Mouse (Mus musculus): ENCODE results near the gene Nme4. TPM values are rescaled to one million over a fixed set of nuclear protein-coding genes. Genes with fewer than 3 reads are reported as not detected.
A peak's percentile ranks its signal among the peaks of the same experiment; 100 is the strongest.
"Not testable (repeated sequence)": the region's sequence is repeated elsewhere in the genome, so short reads cannot be mapped to it uniquely, and the experiment has no call there.

The Nme4 gene
- total RNA-seq, 2 experiments from 2014 or later = 3.8 to 5.8 TPM

DNA sequence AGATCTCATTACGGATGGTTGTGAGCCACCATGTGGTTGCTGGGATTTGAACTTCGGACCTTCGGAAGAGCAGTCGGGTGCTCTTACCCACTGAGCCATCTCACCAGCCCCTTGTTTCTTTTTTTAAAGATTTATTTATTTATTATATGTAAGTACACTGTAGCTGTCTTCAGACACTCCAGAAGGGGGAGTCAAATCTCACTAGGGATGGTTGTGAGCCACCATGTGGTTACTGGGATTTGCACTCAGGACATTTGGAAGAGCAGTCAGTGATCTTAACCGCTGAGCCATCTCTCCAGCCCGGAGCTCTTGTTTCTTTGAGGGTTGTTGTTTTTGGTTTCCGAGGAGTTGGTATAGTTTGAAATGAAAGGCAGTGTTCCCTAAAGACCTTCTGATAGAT, 19.1 kb upstream of the Nme4 start:
- not testable (repeated sequence) for DNase-seq (ENCODE audit: low spot score in 2 of 2)

DNA sequence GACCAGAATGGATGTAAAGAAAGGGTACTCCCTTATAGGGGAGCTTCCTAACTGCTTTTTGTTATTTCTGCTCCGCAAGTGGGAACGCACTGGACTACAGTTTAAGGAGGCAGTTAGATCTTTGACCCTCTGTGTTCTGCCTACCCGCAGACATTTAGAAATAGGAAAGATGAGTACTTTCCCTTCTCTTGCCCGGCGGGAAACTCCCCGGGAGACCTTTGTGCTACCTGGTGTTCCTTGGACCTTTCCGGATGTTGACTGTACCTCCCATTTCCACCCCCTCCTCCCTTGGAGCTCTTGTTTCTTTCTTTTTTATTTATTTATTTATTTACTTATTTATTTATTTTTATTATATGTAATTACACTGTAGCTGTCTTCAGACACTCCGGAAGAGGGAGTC, 18.7 kb upstream of the Nme4 start:
- no peak for DNase-seq (ENCODE audit: low spot score in 2 of 2)

DNA sequence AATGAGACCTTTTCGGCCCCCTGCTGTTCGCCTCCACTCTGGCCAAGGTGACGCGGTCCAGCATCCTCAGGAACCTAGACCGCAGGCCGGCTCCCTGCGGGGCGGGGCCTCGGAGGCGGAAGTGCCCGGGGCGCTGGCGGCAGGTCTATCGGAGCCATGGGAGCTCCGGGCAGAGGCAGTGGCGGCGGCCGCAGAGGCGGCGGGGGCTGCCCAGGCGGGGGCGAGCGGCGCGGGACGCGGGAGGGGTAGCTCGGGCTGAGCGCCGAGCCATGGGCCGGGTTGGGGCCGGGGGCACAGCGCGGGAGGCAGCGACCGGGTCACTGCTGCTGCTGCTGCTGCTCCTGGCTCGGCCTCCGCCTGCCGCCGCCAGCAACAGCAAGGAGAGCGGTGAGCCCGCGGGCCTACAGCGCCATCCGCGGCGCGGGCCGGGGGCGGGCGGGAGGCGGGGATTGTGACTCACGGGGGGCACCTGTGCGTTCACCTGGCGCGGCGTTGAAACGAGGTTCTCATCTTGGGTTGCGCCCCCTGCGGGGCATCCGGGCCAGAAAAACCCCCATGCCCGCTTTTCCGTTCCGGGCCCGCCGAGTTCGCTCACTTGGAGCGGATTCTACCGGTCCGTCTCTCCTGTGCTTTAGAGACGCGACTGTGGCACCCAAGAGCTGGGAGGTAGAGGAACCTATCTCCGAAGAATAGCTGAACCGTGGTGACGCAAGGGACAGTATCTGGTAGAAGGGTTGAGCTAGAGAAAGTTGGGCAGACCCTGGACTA, 18.0 kb upstream of the Nme4 start, which contains the start of gene Tmem8:
TSS of gene Tmem8 (plus strand) at position 119 of the 768 bp plus-strand sequence.
- peak; percentile 51 to 68 for DNase-seq (ENCODE audit: low spot score in 2 of 2)

DNA sequence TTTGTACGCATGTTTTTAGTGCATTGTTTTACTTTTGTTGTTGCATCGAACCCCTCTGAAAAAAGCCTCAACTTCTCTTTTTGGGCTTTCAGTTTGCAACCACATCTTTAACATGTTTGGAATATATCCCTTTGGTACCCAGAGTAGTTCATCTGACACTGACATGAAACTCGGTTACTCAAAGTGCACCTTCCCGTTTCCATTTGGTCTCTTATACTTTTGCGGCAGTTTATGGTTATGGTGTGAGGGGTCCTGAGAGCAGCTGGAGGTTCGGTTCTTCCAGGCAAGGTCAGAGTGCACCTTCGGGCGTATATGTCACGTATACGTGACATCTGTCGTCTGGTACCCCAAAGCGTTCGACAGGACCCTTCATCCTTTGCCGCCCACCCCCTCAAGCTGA, 17.3 kb upstream of the Nme4 start:
- DNase-seq (ENCODE audit: low spot score in 2 of 2) = no peak

DNA sequence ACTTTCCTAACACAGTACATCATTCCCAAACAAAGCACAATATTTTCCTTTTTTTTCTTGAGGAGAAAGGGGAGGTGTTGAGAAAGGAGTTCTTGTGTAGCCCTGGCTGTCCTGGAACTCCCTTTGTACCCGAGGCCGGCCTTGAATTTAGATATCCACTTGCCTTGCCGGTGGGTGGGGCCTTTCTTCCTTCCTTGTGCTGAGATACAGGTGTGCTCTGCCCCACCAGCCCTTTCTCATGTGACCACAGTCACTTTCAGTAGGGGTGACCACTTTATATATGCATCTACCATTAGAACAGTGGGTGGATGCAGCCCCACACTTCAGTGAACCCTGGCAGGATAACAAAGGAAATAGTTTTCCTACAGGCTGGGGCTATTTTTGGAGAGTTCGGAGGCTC, 16.3 kb upstream of the Nme4 start:
- no peak for DNase-seq (ENCODE audit: low spot score in 2 of 2)

DNA sequence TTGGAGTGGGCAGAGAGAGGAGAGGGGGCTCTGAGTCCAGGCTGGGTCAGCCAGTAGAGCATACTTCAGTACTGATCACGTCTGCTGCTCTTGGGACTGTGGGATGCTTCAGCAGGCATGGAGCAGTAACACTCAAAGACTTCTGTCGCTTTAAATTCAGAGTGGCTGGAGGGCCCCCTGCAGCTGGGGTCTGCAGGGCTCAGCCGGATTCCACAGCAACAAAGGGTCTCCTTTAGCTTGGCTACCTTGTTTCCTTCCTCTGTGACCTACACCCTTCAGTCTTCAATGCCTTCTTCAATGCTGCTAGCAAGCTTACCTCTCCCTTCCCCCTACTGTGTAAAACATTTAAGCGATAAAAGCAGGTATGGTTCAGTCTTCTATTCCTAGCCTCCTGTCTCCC, 15.6 kb upstream of the Nme4 start:
- no peak for DNase-seq (ENCODE audit: low spot score in 2 of 2)

DNA sequence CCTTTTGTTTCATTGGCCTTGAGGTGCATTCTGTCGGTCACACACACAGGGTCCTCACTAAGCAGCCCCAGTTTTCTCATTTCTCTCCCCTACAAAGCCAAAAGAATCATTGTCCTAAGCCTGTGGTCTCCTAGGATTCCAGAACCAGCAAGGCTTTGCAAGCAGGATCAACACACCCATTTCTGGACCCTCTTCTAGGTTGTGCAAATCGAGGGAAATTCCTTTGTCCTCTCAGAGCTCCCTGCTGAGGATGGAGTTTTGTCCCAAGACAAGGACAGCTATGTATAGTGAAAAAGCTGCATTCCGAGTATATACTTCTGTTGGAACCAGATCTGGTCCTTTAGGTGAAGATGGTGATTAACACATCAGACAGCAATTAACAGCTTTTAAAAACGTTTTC, 14.8 kb upstream of the Nme4 start:
- DNase-seq (ENCODE audit: low spot score in 2 of 2) = no peak

DNA sequence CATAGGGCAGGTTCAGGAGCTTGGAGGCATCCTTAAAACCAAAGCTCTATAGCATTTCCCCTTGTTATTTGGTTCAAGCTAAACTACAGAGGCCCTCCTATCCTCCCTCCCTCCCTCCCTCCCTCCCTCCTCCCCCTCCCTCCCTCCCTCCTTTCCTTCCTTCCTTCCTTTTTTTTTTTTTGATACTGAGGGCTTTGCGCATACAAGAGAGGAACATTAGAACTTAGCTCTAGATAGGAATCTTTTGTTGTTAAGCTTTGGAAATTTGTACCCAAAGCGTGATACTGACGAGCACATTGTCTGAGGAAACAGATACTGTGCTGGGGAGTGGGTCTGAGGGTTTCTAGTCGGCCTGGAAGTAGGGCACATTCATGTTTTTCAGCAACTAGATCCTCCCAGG, 10.2 kb upstream of the Nme4 start:
- no peak for DNase-seq (ENCODE audit: low spot score in 2 of 2)

DNA sequence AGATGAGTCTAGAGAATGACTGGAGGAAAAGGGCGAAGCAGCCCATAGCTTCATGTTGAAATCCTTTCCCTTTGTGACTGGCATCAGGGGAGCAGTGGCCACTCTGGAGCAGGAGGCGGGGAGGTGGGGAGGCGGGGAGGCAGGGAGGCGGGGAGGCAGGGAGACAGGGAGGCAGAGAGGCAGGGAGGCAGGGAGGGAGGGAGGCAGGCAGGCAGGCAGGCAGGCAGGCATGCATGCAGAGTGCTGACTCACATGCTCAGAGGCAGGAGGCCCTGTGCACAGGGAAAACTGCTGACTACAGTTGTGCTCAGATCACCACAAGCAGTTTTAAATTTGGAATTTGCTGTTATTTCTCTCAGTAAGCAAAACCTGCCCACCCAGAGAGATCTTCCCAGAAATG, 6.1 kb upstream of the Nme4 start:
- no peak for DNase-seq (ENCODE audit: low spot score in 2 of 2)

DNA sequence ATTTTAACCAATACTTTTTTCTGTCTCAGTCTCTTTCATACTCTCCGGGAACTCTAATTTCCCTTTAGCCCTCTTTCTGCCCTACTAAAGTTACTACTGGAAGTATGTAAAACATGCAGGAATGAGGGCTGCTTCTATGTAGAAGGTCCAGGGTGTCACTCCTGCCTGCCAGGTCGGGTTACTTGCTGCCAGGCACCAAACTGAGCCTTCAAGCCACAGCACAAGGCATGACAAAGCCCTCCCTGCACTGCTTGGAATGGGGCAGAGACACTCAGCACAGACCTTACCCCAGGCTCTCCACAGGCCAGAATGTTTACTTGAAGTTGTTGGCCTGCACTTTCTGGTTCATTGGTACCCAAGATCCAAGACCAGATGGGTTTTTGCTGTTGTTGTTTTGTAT, 4.8 kb upstream of the Nme4 start:
- no peak for DNase-seq (ENCODE audit: low spot score in 2 of 2)

DNA sequence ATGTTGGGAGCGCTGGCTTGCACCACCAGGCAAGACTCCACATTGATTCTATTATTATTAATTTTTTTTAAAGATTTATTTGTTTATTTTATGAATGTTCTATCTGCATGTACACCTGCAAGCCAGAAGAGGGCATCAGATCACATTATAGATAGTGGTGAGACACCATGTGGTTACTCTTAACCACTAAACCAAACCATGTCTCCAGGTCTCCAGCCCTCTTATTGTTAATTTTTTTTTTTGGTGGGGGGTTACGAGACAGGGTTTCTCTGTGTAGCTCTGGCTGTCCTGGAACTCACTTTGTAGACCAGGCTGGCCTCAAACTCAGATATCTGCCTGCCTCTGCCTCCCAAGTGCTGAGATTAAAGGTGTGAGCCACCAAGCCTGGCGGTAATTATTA, 3.9 kb upstream of the Nme4 start:
- DNase-seq (ENCODE audit: low spot score in 2 of 2) = not testable (repeated sequence)

DNA sequence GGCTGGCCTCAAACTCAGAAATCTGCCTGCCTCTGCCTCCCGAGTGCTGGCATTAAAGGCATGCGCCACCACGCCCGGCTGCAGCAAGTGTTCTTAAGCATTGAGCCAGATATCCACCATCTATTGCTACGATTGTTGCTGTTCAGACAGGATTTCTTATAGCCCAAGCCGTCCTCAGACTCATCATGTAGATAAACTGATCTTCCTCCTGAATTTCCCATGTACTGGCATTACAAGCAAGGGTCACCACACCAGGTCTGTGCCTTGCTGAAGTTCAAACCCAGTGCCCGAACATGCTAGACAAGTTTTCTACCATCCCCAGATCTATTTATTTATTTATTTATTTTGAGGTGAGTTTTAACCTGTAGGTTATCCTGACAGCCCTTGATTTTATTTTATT, 3.1 kb upstream of the Nme4 start:
- DNase-seq (ENCODE audit: low spot score in 2 of 2) = no peak

DNA sequence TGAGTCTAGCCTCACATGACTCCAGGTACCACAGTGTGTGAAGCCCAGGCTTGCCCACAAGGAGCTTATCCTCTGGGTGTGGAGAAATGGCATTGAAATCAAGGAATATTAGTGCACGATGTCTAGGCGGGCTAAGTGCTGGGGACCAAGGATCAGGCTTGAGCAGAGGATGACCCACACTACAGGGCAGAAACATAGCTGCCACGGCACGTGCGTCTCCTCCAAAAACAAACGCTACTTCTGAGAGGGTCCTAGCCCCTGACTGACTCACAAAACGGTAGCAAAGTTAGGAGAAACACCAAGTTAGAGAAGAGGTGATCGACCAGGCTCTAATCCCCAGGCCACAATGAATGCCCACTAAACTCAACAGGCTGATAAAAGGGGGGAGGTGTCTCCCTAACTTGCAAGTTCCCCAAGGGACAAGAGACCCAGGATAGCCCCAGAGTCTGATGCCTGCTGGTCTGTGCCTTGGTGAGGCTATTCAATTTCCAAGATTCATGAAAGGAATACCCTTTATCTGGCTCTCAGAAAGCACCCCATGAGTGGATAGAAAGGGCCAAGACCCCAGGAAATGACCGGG, 781 bp downstream of the Nme4 start:
- no peak for DNase-seq (ENCODE audit: low spot score in 2 of 2)

DNA sequence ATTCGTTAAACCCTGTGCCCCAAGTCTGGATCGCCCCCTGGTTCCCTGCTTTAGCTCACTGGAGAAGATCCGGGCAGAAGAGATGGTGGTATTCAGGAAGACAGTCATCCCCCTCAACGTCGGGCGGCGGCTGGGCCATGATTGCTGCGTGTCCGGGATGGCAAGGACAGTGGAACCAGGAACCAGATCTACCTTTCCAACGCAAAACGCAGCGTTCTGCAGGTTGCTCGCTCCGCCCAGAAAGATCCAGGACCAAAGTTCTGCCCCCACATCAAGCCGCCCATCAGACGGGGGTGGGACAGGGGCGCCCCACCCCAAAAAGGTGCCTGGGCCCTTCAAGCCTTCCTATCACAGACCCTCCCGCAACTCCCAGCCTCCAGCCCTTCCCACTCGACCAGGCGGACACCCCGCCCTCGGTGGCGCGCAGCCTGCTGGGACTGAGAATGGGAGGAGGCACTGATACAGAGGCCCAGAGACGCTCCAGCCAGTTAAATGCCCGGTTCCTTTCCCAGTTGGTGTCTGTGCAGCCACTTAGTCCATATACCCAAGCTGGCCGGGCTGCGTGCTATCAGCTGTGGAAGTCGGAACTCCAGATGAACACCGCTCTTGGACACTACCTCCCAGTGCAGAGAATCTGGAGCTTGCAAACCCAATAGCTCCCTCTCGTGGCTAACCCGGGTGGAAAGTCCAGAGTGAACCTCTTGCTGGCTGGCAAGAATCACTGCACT, 5.3 kb downstream of the Nme4 start, which contains the start of gene Decr2:
TSS of gene Decr2 (minus strand) at position 433 of the 728 bp plus-strand sequence.
- DNase-seq (ENCODE audit: low spot score in 2 of 2) = peak; percentile 80 to 93

DNA sequence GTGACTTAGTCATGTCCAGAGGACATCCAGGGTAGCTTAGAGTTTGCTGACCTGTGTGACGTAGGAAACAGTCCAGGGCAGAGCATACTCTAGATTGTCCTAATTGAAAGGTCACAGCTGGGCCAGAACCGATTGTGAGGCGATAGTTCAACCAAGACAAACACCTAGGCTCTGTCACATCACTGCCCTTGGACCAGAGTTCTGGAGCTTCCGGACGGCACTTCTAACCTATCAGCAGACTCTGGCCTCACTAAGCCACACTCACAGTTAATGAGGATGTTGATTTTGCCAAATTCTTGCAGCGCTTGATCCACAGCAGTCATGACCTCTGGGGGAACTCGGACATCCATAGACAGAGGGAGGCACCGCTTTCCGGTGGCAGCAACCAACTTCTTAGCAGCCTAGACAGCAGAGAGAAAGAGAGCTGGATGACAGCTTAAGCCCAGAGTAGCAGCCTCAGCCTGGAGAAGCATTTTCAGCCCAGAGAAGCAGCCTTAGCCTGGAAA, 8.3 kb downstream of the Nme4 start:
- DNase-seq (ENCODE audit: low spot score in 2 of 2) = no peak

DNA sequence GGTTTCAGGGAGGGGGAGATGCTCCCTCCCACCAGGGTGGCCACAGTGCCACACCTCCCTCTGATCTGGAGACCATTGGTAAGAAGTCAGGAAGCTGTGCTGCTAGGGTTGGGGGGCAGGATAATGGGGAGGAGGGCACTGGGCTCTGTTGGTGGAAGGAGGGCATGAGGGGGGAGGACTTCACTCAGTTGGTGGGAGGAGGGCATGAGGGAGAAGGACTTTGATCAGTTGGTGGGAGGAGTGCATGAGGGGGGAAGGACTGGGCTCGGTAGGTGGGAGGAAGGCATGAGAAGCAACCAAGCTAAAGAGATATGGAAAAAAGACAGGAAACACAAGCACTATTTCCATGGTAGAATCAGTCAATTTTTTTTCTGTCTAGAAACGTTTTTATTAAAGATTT, 14.5 kb downstream of the Nme4 start:
- DNase-seq (ENCODE audit: low spot score in 2 of 2) = no peak

DNA sequence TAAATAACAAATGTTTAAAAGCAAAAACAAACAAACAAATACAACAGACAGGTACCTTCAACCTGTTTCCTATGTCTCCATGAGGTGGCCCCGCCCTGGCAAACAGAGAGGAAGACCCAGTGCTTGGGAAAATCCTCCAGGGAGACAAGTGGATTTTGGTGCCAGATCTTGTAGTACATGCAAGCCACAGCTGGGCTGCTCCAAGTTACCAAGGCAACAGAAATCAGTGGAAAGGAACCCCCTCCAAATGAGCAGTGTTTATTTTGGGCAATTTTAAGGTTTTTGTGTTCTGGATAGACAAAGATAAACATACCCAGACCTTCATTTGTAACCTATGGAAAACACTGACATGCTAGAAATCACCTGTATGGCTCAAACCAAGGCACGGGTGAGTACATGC, 16.6 kb downstream of the Nme4 start:
- peak in 1 of 2 experiments; percentile 57 for DNase-seq (ENCODE audit: low spot score in 2 of 2)

DNA sequence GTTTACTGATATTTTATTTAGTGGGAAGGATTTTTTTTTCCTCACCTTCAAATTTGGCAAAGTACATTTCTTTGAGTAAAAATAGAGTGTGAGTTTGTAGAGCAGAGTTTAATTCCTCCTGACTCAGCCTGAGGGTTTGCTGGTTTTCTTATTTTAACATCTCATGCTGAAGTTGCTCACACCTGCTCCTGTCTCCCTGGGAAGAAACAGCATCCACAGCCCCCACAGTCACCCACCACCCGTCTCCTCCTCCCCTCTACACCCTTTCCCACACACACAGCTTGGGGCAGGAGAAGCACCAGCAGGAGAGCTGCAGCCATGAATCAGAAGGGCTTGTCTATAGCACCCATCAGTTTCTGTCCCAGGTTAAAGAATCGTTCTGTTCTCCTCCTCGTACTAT, 20.2 kb downstream of the Nme4 start:
- DNase-seq (ENCODE audit: low spot score in 2 of 2) = peak in 1 of 2 experiments; percentile 25

DNA sequence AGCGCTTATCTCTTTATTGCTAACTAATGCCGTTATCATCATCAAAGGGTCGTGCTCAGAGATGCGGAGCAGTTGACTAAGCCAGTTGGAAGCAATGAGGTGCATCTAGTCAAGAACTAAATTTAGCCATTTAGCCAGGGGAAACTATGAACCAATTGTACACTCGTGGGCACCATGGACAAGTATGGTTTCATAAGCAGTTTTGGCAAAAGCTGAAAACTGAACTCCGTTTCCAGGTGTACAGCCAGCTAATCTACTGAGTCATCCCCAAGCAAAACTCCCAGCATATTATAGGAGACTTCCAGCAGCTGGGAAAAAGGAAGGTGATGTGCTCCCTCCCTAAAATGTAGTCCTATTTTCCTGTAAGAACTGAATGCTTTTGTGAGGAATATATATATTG, 25.3 kb downstream of the Nme4 start:
- no peak for DNase-seq (ENCODE audit: low spot score in 2 of 2)

DNA sequence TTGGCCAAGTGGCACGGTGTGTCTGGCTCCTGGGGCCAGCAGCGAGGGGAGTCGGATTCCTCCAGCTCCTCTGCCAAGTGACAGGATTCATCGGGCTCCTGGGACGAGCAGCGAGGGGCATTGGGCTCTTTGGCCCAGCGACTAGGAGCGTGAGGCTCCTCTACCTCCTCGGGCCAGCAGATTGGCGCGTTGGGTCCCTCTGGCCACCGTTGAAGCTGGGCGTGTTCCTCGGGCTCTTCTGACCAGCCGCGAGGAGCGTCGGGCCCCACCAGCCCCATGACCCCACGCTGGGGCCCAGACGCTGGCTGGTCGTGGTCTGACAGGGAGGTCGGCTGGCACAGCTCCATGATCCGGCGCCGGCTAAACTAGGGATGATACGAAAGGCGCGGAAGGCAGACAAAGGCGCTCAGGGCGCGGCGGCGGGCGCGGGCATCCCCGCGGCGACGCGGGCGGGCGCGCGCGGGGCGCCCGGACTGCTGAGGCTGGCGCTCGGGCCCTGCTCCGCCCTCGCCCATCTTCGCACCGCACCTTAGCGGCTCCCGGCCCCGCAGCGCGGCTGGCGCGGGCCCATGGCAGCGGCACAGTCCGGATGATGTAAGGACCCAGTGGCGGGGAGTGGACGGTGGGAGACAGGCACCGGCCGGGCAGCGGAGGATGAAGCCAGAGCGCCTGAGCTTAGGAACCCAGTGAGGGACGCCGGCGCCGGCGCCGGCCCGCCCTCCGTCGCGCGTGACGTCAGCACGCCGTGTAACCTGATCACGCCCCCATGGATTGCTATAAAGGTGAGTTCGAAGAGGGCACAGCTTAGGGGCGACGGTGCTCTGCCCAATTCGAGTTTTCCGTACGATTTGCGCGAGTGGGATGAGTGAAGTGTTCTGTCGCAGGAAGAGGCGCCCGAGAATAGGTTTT, 26.3 kb downstream of the Nme4 start, which contains the start of gene Rab11fip3:
TSS of gene Rab11fip3 (minus strand) at position 725 of the 909 bp plus-strand sequence.
- peak; percentile 75 to 89 for DNase-seq (ENCODE audit: low spot score in 2 of 2)
